Mouse (Mus musculus) midbrain, embryonic 12.5 days (tissue): ENCODE measurements around the gene Phf21b. TPM values are rescaled to one million over a fixed set of nuclear protein-coding genes. Genes with fewer than 3 reads are reported as not detected.

Source experiments
- ATAC-seq: fragments of 200-750 bp; cut with Nextera tagmentation; 2 replicates; pipeline ENCODE4 v1.8.0; 2017; ENCODE audit warnings: low read depth, moderate TSS enrichment, moderate library complexity; ENCODE audit not compliant: low FRiP score
- H3K27ac ChIP-seq: fragments of 300-500 bp; sonication (generic); replicated peaks from 2 replicates; pipeline ENCODE4 v1.5.1; 2016; ENCODE audit warnings: mild to moderate bottlenecking
- H3K27me3 ChIP-seq: fragments of 300-500 bp; sonication (generic); 2 replicates; pipeline ENCODE4 v1.6.1; 2016; ENCODE audit warnings: mild to moderate bottlenecking
- H3K36me3 ChIP-seq: fragments of 300-500 bp; sonication (generic); 2 replicates; pipeline ENCODE4 v1.6.1; 2016
- H3K4me1 ChIP-seq: fragments of 300-500 bp; sonication (generic); 2 replicates; pipeline ENCODE4 v1.6.1; 2016
- H3K4me2 ChIP-seq: fragments of 300-500 bp; sonication (generic); replicated peaks from 2 replicates; pipeline ENCODE4 v1.6.1; 2016; ENCODE audit warnings: mild to moderate bottlenecking, moderate library complexity
- H3K4me3 ChIP-seq: fragments of 300-500 bp; sonication (generic); 2 replicates; pipeline ENCODE4 v1.5.1; 2016; ENCODE audit warnings: mild to moderate bottlenecking
- H3K9ac ChIP-seq: fragments of 300-500 bp; sonication (generic); replicated peaks from 2 replicates; pipeline ENCODE4 v1.6.1; 2016; ENCODE audit warnings: mild to moderate bottlenecking, moderate library complexity
- H3K9me3 ChIP-seq: fragments of 300-500 bp; sonication (generic); 2 replicates; pipeline ENCODE4 v1.6.1; 2016; ENCODE audit warnings: mild to moderate bottlenecking
- WGBS: fragments of 180-500 bp; shearing (Covaris S2); methylation state at CpG from one replicate; pipeline ENCODE4 v1.1.7; 2016; 5-methylcytosine and 5-hydroxymethylcytosine counted together
- polyA plus RNA-seq: library from polyadenylated mRNA; unstranded; fragments of >200 nt; fragmentation: Nextera tagmentation; extraction: Ambion mirVana; gene quantifications from 2 replicates; pipeline ENCODE4 v1.2.1, GENCODE M21; 2016

Phf21b gene
- polyA plus RNA-seq, 1 experiment from 2014 or later, result 22.3 TPM

- no peak overlapping the region for H3K4me3 ChIP-seq
- peak overlapping the region; percentile 70 for H3K27ac ChIP-seq
- H3K36me3 ChIP-seq, result peaks cover 8% of the 10 kb centered on the region; the same call in 1 of the 2 replicates
- no peaks in the 10 kb centered on the region for H3K27me3 ChIP-seq
- peak overlapping the region; percentile 25 for H3K4me2 ChIP-seq
- peaks cover 70% of the 10 kb centered on the region for H3K4me1 ChIP-seq
- H3K9me3 ChIP-seq, result no peaks in the 10 kb centered on the region
- WGBS, result 29% methylated on average over 19 of the region's 19 CpGs
- no peak overlapping the region for H3K9ac ChIP-seq
- peak; percentile 49 for ATAC-seq
Measured at GRCm38 (mm10) chr15:84841925-84842821, 13.7 kb downstream of the Phf21b start.

- Histone ChIP-seq H3K27ac (no peak overlapping the region), H3K4me3 (no peak overlapping the region), H3K9ac (no peak overlapping the region), H3K9me3 (no peaks in the 10 kb centered on the region), H3K4me2 (no peak overlapping the region), H3K4me1 (peaks cover 56% of the 10 kb centered on the region), H3K27me3 (no peaks in the 10 kb centered on the region), H3K36me3 (peaks cover 17% of the 10 kb centered on the region)
- ATAC-seq, result no peak
- 84% methylated on average over 3 of the region's 3 CpGs for WGBS
Measured at GRCm38 (mm10) chr15:84840560-84840959, 15.3 kb downstream of the Phf21b start.

GRCm38 (mm10) chr15:84839521-84839920 lies 16.3 kb downstream of the Phf21b start:
- Histone ChIP-seq H3K4me3 (no peak overlapping the region), H3K4me1 (peaks cover 45% of the 10 kb centered on the region), H3K27ac (no peak overlapping the region), H3K4me2 (no peak overlapping the region), H3K9ac (no peak overlapping the region), H3K36me3 (peaks cover 17% of the 10 kb centered on the region), H3K27me3 (no peaks in the 10 kb centered on the region), H3K9me3 (no peaks in the 10 kb centered on the region)
- no peak for ATAC-seq
- 85% methylated on average over 3 of the region's 3 CpGs for WGBS

- peaks cover 17% of the 10 kb centered on the region for H3K36me3 ChIP-seq
- H3K27me3 ChIP-seq, result no peaks in the 10 kb centered on the region
- ATAC-seq, result no peak
- no peak overlapping the region for H3K9ac ChIP-seq
- H3K4me1 ChIP-seq, result peaks cover 39% of the 10 kb centered on the region
- WGBS, result 92% methylated on average over 6 of the region's 6 CpGs
- no peak overlapping the region for H3K27ac ChIP-seq
- H3K9me3 ChIP-seq, result no peaks in the 10 kb centered on the region
- no peak overlapping the region for H3K4me2 ChIP-seq
- no peak overlapping the region for H3K4me3 ChIP-seq
Measured at GRCm38 (mm10) chr15:84837896-84838295, 18.0 kb downstream of the Phf21b start.

GRCm38 (mm10) chr15:84829416-84829815 lies 26.4 kb downstream of the Phf21b start:
- H3K4me2 ChIP-seq, result no peak overlapping the region
- H3K4me3 ChIP-seq, result no peak overlapping the region
- no peaks in the 10 kb centered on the region for H3K27me3 ChIP-seq
- H3K4me1 ChIP-seq, result peaks cover 41% of the 10 kb centered on the region
- 14% methylated on average over 15 of the region's 15 CpGs for WGBS
- no peaks in the 10 kb centered on the region for H3K36me3 ChIP-seq
- H3K9ac ChIP-seq, result no peak overlapping the region
- H3K27ac ChIP-seq, result no peak overlapping the region
- no peak for ATAC-seq
- no peaks in the 10 kb centered on the region for H3K9me3 ChIP-seq

GRCm38 (mm10) chr15:84828603-84829002 lies 27.2 kb downstream of the Phf21b start:
- Histone ChIP-seq H3K4me1 (peaks cover 38% of the 10 kb centered on the region), H3K27me3 (no peaks in the 10 kb centered on the region), H3K9me3 (no peaks in the 10 kb centered on the region), H3K4me2 (no peak overlapping the region), H3K36me3 (no peaks in the 10 kb centered on the region), H3K4me3 (no peak overlapping the region), H3K27ac (no peak overlapping the region), H3K9ac (no peak overlapping the region)
- no peak for ATAC-seq
- 76% methylated on average over 12 of the region's 12 CpGs for WGBS

- no peak overlapping the region for H3K27ac ChIP-seq
- no peak overlapping the region for H3K4me3 ChIP-seq
- no peak overlapping the region for H3K4me2 ChIP-seq
- no peaks in the 10 kb centered on the region for H3K27me3 ChIP-seq
- H3K4me1 ChIP-seq, result peaks cover 12% of the 10 kb centered on the region
- ATAC-seq, result no peak
- H3K9ac ChIP-seq, result no peak overlapping the region
- H3K9me3 ChIP-seq, result no peaks in the 10 kb centered on the region
- 92% methylated on average over 4 of the region's 4 CpGs for WGBS
- no peaks in the 10 kb centered on the region; the same call in 1 of the 2 replicates for H3K36me3 ChIP-seq
Measured at GRCm38 (mm10) chr15:84823086-84823485, 32.8 kb downstream of the Phf21b start.

- WGBS, result 93% methylated on average over 4 of the region's 4 CpGs
- peaks cover 20% of the 10 kb centered on the region for H3K4me1 ChIP-seq
- no peak overlapping the region for H3K9ac ChIP-seq
- no peak overlapping the region for H3K4me2 ChIP-seq
- H3K27me3 ChIP-seq, result no peaks in the 10 kb centered on the region
- no peak overlapping the region for H3K4me3 ChIP-seq
- no peaks in the 10 kb centered on the region for H3K9me3 ChIP-seq
- no peak overlapping the region for H3K27ac ChIP-seq
- no peak for ATAC-seq
- H3K36me3 ChIP-seq, result peaks cover 6% of the 10 kb centered on the region
Measured at GRCm38 (mm10) chr15:84820811-84821210, 35.0 kb downstream of the Phf21b start.

- H3K4me1 ChIP-seq, result peaks cover 39% of the 10 kb centered on the region
- WGBS, result 88% methylated on average over 11 of the region's 11 CpGs
- no peak overlapping the region for H3K9ac ChIP-seq
- no peak overlapping the region for H3K4me3 ChIP-seq
- H3K36me3 ChIP-seq, result peaks cover 6% of the 10 kb centered on the region
- no peak overlapping the region for H3K4me2 ChIP-seq
- no peaks in the 10 kb centered on the region for H3K27me3 ChIP-seq
- ATAC-seq, result no peak
- no peak overlapping the region for H3K27ac ChIP-seq
- H3K9me3 ChIP-seq, result no peaks in the 10 kb centered on the region
Measured at GRCm38 (mm10) chr15:84818284-84818683, 37.6 kb downstream of the Phf21b start.

GRCm38 (mm10) chr15:84817589-84817988 lies 38.3 kb downstream of the Phf21b start:
- Histone ChIP-seq H3K4me1 (peaks cover 46% of the 10 kb centered on the region), H3K9me3 (no peaks in the 10 kb centered on the region), H3K27ac (no peak overlapping the region), H3K36me3 (peaks cover 6% of the 10 kb centered on the region), H3K4me3 (no peak overlapping the region), H3K27me3 (no peaks in the 10 kb centered on the region), H3K4me2 (no peak overlapping the region), H3K9ac (no peak overlapping the region)
- no peak for ATAC-seq
- WGBS, result 79% methylated on average over 3 of the region's 3 CpGs

GRCm38 (mm10) chr15:84815171-84815570 lies 40.7 kb downstream of the Phf21b start:
- WGBS, result 29% methylated on average over 4 of the region's 4 CpGs
- ATAC-seq, result no peak
- no peak overlapping the region for H3K27ac ChIP-seq
- no peak overlapping the region for H3K4me2 ChIP-seq
- H3K9ac ChIP-seq, result no peak overlapping the region
- peaks cover 46% of the 10 kb centered on the region for H3K4me1 ChIP-seq
- H3K36me3 ChIP-seq, result peaks cover 6% of the 10 kb centered on the region
- H3K27me3 ChIP-seq, result no peaks in the 10 kb centered on the region
- H3K9me3 ChIP-seq, result no peaks in the 10 kb centered on the region
- H3K4me3 ChIP-seq, result no peak overlapping the region

- no peak overlapping the region for H3K4me2 ChIP-seq
- no peaks in the 10 kb centered on the region for H3K27me3 ChIP-seq
- no peak overlapping the region for H3K4me3 ChIP-seq
- peak overlapping the region; percentile 58 for H3K27ac ChIP-seq
- peaks cover 38% of the 10 kb centered on the region for H3K4me1 ChIP-seq
- no peaks in the 10 kb centered on the region for H3K9me3 ChIP-seq
- H3K36me3 ChIP-seq, result peaks cover 11% of the 10 kb centered on the region
- WGBS, result 70% methylated on average over 11 of the region's 11 CpGs
- no peak overlapping the region for H3K9ac ChIP-seq
- no peak for ATAC-seq
Measured at GRCm38 (mm10) chr15:84812831-84813357, 43.0 kb downstream of the Phf21b start.
